Mouse (Mus musculus) bone marrow, adult 2 months (tissue): ENCODE results near the gene Ccdc136. TPM values are rescaled to one million over a fixed set of nuclear protein-coding genes. Genes with fewer than 3 reads are reported as not detected.

Experiments used
- H3K27ac ChIP-seq: fragments of 200-500 bp; 2 replicates; pipeline ENCODE4 v1.5.1; 2012; ENCODE audit warnings: low read depth, mild to moderate bottlenecking, control low read depth, inconsistent platforms, low read length; ENCODE audit not compliant: control insufficient read depth, poor library complexity, insufficient read depth
- H3K4me1 ChIP-seq: fragments of 200-500 bp; 2 replicates; pipeline ENCODE4 v1.6.1; 2011; ENCODE audit warnings: low read length; ENCODE audit not compliant: control insufficient read depth, insufficient read depth
- H3K4me3 ChIP-seq: fragments of 200-500 bp; replicated peaks from 2 replicates; pipeline ENCODE3; 2011; ENCODE audit warnings: mild to moderate bottlenecking, low read depth, low read length, control low read depth; ENCODE audit not compliant: control insufficient read depth
- CTCF ChIP-seq: fragments of 200-500 bp; IDR thresholded peaks from 2 replicates; pipeline ENCODE4 v1.5.1; 2011; ENCODE audit warnings: low read length, control low read depth; ENCODE audit not compliant: control insufficient read depth, insufficient read depth
- POLR2A ChIP-seq: fragments of 200-500 bp; IDR thresholded peaks from 2 replicates; pipeline ENCODE4 v1.6.1; 2011; ENCODE audit warnings: low read depth, mild to moderate bottlenecking, control low read depth, low read length, borderline replicate concordance; ENCODE audit not compliant: control insufficient read depth
- WGBS: fragments of 180-500 bp; shearing (Covaris S2); methylation state at CpG from one replicate; pipeline ENCODE4 v1.1.7; 2018; 5-methylcytosine and 5-hydroxymethylcytosine counted together
- polyA plus RNA-seq: library from polyadenylated mRNA; stranded (reverse); fragments of >200 nt; gene quantifications from 2 replicates; pipeline ENCODE4 v1.2.4, GENCODE M21; 2011; ENCODE audit warnings: low replicate concordance; ENCODE audit not compliant: missing spikeins, insufficient read depth, insufficient read length

The Ccdc136 gene
- polyA plus RNA-seq, 1 experiment = 4.1 TPM

DNA sequence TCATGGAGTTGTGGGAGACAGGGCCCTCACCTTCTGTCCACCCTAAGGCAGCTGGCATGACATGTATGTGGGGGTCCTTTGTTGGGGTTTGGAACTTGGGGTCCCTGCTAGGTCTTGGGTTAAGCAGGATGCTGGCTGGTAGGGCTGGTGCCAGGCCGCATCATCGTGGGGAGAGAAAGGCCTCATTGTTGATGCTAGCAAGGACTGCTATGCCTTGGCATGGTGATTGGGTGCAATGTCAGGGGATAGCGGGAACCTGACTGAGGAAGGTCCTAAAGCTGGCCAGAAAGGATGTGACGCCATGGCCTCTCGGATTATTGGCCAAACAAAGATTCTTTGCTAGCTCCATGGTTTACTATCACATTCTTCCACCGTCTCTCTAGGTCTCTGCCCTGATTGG is 43.7 kb downstream of the Ccdc136 start:
- no peak for TF ChIP-seq POLR2A
- TF ChIP-seq CTCF = no peak
- 80% methylated on average over 6 of the region's 6 CpGs for WGBS
- H3K27ac ChIP-seq = no peak overlapping the region
- H3K4me1 ChIP-seq = no peaks in the 10 kb centered on the region
- H3K4me3 ChIP-seq = no peak overlapping the region

DNA sequence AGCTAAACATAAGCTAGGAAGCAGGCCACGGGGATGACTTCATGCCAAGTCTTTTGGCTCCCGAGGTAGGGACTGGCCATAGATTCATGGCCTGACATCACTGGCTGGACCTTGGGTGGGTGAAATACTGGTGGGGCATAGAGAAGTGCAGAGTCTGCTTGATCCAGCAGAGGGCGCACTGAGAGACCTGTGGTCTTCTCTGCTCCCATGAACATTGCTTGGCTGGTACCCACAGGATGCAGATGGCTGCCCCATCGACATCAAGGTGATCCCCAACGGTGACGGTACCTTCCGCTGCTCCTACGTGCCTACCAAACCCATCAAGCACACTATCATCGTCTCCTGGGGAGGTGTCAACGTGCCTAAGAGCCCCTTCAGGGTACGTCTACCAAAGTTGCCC is 48.7 kb downstream of the Ccdc136 start:
- H3K4me3 ChIP-seq = no peak overlapping the region
- H3K27ac ChIP-seq = no peak overlapping the region
- WGBS = 36% methylated on average over 11 of the region's 11 CpGs
- no peak for TF ChIP-seq POLR2A
- peak; percentile 83 for TF ChIP-seq CTCF
- no peaks in the 10 kb centered on the region for H3K4me1 ChIP-seq

DNA sequence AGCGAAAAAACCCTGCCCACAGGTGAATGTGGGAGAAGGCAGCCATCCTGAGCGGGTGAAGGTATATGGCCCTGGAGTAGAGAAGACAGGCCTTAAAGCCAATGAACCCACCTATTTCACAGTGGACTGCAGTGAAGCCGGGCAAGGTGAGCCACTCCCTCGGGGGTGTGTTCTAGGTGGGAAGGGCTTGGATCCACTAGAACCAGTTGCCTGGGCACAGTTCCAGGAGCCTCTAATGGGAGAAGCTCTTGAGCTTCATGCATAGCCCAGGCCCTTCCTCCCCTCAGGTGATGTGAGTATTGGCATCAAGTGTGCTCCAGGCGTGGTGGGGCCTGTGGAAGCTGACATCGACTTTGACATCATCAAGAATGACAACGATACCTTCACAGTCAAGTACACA is 49.2 kb downstream of the Ccdc136 start:
- no peak overlapping the region for H3K4me3 ChIP-seq
- H3K27ac ChIP-seq = no peak overlapping the region
- TF ChIP-seq CTCF = no peak
- TF ChIP-seq POLR2A = no peak
- WGBS = 83% methylated on average over 7 of the region's 7 CpGs
- no peaks in the 10 kb centered on the region for H3K4me1 ChIP-seq

DNA sequence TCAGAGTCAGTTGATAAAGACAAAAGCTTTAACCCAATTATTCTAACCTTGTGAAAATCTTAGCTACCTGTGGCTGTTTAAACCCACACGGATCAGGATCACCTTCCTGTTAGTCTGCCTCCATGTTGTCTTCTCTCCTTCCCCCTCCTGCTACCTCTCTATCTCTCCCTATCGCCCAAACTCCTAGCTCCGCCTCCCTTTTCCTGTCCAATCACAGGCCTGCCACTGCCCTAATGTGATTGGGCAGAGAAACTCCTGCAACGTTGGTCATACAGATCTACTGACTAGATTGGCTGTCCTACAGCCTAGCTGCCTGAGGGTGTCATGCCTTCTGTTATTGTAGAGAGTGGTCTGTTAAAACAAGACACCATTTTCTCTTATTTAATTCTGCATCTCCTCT is 53.7 kb downstream of the Ccdc136 start:
- Histone ChIP-seq H3K27ac (no peak overlapping the region), H3K4me1 (no peaks in the 10 kb centered on the region), H3K4me3 (no peak overlapping the region)
- no peak for TF ChIP-seq CTCF
- TF ChIP-seq POLR2A = no peak
- WGBS = 45% methylated on average over 4 of the region's 4 CpGs

DNA sequence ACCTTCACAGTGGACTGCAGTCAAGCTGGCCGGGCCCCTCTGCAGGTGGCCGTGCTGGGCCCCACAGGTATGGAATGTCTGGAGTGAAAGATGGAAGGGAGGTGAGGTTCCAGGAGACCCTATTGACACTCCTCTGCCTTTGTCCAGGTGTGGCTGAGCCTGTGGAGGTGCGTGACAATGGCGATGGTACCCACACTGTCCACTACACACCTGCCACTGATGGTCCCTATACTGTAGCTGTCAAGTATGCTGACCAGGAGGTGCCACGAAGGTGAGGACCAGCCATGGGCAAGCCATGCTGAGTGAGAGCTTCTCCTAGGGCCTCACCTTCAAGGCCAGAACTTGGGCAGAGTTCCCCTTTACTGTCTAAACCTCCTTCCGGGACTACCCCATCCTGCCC is 54.6 kb downstream of the Ccdc136 start:
- H3K4me1 ChIP-seq = no peaks in the 10 kb centered on the region
- no peak overlapping the region for H3K27ac ChIP-seq
- TF ChIP-seq POLR2A = no peak
- no peak for TF ChIP-seq CTCF
- no peak overlapping the region for H3K4me3 ChIP-seq
- 83% methylated on average over 6 of the region's 6 CpGs for WGBS

DNA sequence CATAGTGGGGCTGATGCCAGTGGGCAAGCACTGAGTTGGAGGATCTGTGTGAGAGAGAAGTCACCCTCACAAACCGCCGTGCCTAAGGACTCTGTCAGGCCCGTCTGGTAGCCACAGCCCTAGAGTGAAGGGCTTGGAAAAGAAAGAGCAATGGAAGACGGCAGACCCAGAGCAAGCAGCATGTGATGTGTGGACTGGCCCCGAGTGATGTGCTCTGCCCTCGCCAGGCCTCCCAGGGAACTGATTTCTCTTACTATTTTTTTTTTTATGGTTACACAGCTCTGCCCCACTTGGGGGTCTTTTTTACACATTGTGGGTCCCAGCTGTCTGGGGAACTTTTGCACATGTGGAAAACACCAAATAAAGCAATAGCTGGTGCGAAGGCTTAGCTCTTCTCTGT is 65.4 kb downstream of the Ccdc136 start:
- 68% methylated on average over 7 of the region's 7 CpGs for WGBS
- Histone ChIP-seq H3K27ac (no peak overlapping the region), H3K4me1 (no peaks in the 10 kb centered on the region), H3K4me3 (no peak overlapping the region)
- TF ChIP-seq POLR2A = no peak
- no peak for TF ChIP-seq CTCF

- TF ChIP-seq CTCF = no peak
- TF ChIP-seq POLR2A = no peak
- no peak overlapping the region for H3K4me3 ChIP-seq
- H3K4me1 ChIP-seq = no peaks in the 10 kb centered on the region
- H3K27ac ChIP-seq = no peak overlapping the region
- WGBS = 68% methylated on average over 3 of the region's 3 CpGs
These were observed 67.3 kb downstream of the Ccdc136 start for GRCm38 (mm10) chr6:29463388-29463787.

- WGBS = under 1% methylated on average over 39 of the region's 39 CpGs
- Histone ChIP-seq H3K27ac (peak within 1 kb of the TSS; percentile 46), H3K4me3 (peak within 1 kb of the TSS; percentile 88), H3K4me1 (no peaks in the 10 kb centered on the region; the same call in 1 of the 2 replicates)
- TF ChIP-seq CTCF (no peak), POLR2A (peak; percentile 65; the same call in 1 of the 2 replicates)
These were observed 71.7 kb downstream of the Ccdc136 start, which contains the start of gene Atp6v1f for GRCm38 (mm10) chr6:29467583-29468354. Gene Atp6v1f, plus strand, starts transcription at chr6:29467718.
